Mouse (Mus musculus) hindbrain, embryonic 15.5 days (tissue): ENCODE measurements around the gene Ip6k3. TPM values are rescaled to one million over a fixed set of nuclear protein-coding genes. Genes with fewer than 3 reads are reported as not detected.

Experiments
- ATAC-seq: fragments of 200-750 bp; cut with Nextera tagmentation; 2 replicates; pipeline ENCODE4 v1.8.0; 2017; ENCODE audit warnings: low read depth, moderate number of reproducible peaks, moderate TSS enrichment; ENCODE audit not compliant: low FRiP score
- H3K27ac ChIP-seq: fragments of 300-500 bp; sonication (generic); replicated peaks from 2 replicates; pipeline ENCODE4 v1.5.1; 2015; ENCODE audit warnings: mild to moderate bottlenecking, inconsistent platforms
- H3K27me3 ChIP-seq: fragments of 300-500 bp; sonication (generic); 2 replicates; pipeline ENCODE4 v1.6.1; 2015; ENCODE audit warnings: control low read depth, inconsistent platforms
- H3K36me3 ChIP-seq: fragments of 300-500 bp; sonication (generic); 2 replicates; pipeline ENCODE4 v1.6.1; 2015; ENCODE audit warnings: control low read depth, inconsistent platforms
- H3K4me1 ChIP-seq: fragments of 300-500 bp; sonication (generic); replicated peaks from 2 replicates; pipeline ENCODE4 v1.6.1; 2015; ENCODE audit warnings: control low read depth, inconsistent platforms
- H3K4me2 ChIP-seq: fragments of 300-500 bp; sonication (generic); 2 replicates; pipeline ENCODE4 v1.6.1; 2015; ENCODE audit warnings: moderate library complexity, mild to moderate bottlenecking, inconsistent platforms
- H3K4me3 ChIP-seq: fragments of 300-500 bp; sonication (generic); 2 replicates; pipeline ENCODE4 v1.5.1; 2015; ENCODE audit warnings: mild to moderate bottlenecking, inconsistent platforms
- H3K9ac ChIP-seq: fragments of 300-500 bp; sonication (generic); 2 replicates; pipeline ENCODE4 v1.6.1; 2015; ENCODE audit warnings: inconsistent platforms
- H3K9me3 ChIP-seq: fragments of 300-500 bp; sonication (generic); 2 replicates; pipeline ENCODE4 v1.6.1; 2016; ENCODE audit warnings: control low read depth, inconsistent platforms
- WGBS: fragments of 180-500 bp; shearing (Covaris S2); methylation state at CpG from one replicate; pipeline ENCODE4 v1.1.7; 2015; 5-methylcytosine and 5-hydroxymethylcytosine counted together
- polyA plus RNA-seq: library from polyadenylated mRNA; unstranded; fragments of >200 nt; fragmentation: Nextera tagmentation; extraction: Ambion mirVana; gene quantifications from 2 replicates; pipeline ENCODE4 v1.2.1, GENCODE M21; 2015

The Ip6k3 gene
- polyA plus RNA-seq, 1 experiment from 2014 or later = 0.26 TPM

DNA sequence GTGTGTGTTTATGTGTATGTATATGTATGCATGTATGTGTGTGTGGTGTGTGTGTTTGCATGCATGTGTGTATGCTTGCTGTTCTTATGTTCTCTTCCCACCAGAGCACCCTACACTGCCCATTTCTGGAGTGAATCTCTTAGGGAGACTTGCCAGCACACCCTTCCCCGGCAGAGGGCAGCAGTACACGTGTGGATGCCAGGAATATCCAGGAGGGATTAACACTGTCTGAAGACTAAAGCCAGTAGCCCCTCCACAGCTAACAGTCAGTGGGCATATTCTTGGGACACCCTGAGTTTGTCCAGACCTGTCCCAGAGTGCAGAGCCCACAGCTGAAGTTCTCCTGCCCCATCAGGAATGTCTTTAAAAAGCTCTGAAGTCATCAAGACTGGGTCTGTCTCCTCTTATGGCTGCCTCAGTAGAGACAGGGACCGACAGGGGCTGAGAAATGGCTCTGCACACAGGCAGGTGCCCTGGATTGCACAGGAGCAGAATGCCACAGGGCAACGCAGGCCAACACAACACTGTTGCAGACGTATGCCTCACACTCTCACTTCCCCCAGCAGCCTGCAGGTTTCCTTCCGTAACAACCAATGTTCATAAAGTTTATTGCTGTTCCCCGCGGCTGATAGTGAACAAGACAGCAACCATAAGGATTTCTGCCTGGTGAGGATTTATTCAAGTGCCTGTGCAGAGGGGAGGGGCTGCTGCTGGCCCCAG lies 2.4 kb downstream of the Ip6k3 start:
- Histone ChIP-seq H3K9ac (no peak overlapping the region), H3K4me1 (peaks cover 11% of the 10 kb centered on the region), H3K36me3 (no peaks in the 10 kb centered on the region), H3K27me3 (no peaks in the 10 kb centered on the region), H3K4me2 (no peak overlapping the region), H3K4me3 (no peak overlapping the region), H3K9me3 (no peaks in the 10 kb centered on the region), H3K27ac (no peak overlapping the region)
- WGBS = 63% methylated on average over 8 of the region's 8 CpGs
- no peak for ATAC-seq

GRCm38 (mm10) chr17:27160905-27161304 lies 6.7 kb downstream of the Ip6k3 start:
- no peak for ATAC-seq
- Histone ChIP-seq H3K4me2 (no peak overlapping the region), H3K9ac (no peak overlapping the region), H3K27ac (no peak overlapping the region), H3K9me3 (no peaks in the 10 kb centered on the region), H3K4me3 (no peak overlapping the region), H3K4me1 (peaks cover 11% of the 10 kb centered on the region), H3K27me3 (no peaks in the 10 kb centered on the region), H3K36me3 (no peaks in the 10 kb centered on the region)
- WGBS = 82% methylated on average over 4 of the region's 4 CpGs

DNA sequence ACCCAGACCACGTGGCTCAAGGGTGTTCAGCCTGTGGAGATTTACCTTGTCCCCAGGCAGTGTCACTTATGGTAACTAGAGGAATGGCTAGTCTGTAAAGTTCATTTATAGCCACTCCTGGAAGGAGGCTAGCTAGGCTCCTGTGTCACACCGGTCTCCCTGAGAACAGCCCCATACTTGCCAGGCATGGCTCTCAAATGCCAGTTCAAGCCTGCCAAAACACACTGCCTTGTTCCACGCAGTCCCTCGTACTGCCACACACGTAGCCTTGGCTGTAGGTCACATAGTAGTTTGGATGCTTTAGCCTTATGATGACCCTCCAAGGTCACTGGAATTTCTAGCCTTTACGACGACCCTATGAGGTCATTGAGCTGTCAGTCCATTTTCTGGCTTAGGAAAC lies 8.4 kb downstream of the Ip6k3 start:
- H3K4me3 ChIP-seq = no peak overlapping the region
- H3K4me1 ChIP-seq = peaks cover 12% of the 10 kb centered on the region
- H3K36me3 ChIP-seq = no peaks in the 10 kb centered on the region
- no peak overlapping the region for H3K4me2 ChIP-seq
- H3K27me3 ChIP-seq = no peaks in the 10 kb centered on the region
- WGBS = 83% methylated on average over 7 of the region's 7 CpGs
- no peak for ATAC-seq
- H3K9me3 ChIP-seq = no peaks in the 10 kb centered on the region
- no peak overlapping the region for H3K27ac ChIP-seq
- H3K9ac ChIP-seq = no peak overlapping the region

GRCm38 (mm10) chr17:27158439-27158838 lies 9.2 kb downstream of the Ip6k3 start:
- Histone ChIP-seq H3K9me3 (no peaks in the 10 kb centered on the region), H3K27me3 (no peaks in the 10 kb centered on the region), H3K4me1 (peaks cover 14% of the 10 kb centered on the region), H3K27ac (no peak overlapping the region), H3K36me3 (no peaks in the 10 kb centered on the region), H3K4me2 (no peak overlapping the region), H3K4me3 (no peak overlapping the region), H3K9ac (no peak overlapping the region)
- no peak for ATAC-seq
- 85% methylated on average over 6 of the region's 6 CpGs for WGBS

GRCm38 (mm10) chr17:27155752-27156151 lies 11.8 kb downstream of the Ip6k3 start:
- no peak overlapping the region for H3K9ac ChIP-seq
- no peak overlapping the region for H3K27ac ChIP-seq
- WGBS = 73% methylated on average over 8 of the region's 8 CpGs
- H3K36me3 ChIP-seq = no peaks in the 10 kb centered on the region
- no peak overlapping the region for H3K4me3 ChIP-seq
- no peaks in the 10 kb centered on the region for H3K27me3 ChIP-seq
- no peaks in the 10 kb centered on the region for H3K9me3 ChIP-seq
- peaks cover 19% of the 10 kb centered on the region for H3K4me1 ChIP-seq
- no peak for ATAC-seq
- no peak overlapping the region for H3K4me2 ChIP-seq

DNA sequence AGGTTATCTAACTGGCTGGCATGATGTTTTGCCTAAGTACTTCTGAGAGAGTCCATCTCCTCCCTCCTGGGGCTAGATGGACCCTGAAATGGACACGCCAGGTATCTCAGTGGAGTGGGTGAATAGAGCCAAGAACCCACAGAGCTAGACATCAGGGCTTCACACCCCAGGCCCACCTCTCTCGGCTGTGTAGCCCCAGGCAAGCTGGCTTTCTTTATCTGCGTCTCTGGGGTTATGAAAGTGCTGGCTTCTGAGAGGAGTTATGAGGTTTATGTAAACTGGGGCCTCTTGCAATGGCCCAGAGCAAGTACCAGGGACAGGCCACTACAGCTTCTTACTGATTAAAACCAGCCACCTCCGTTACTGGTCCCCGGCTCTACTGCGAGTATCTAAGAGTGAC lies 12.7 kb downstream of the Ip6k3 start:
- WGBS = 84% methylated on average over 6 of the region's 6 CpGs
- Histone ChIP-seq H3K9ac (no peak overlapping the region), H3K36me3 (no peaks in the 10 kb centered on the region), H3K27ac (no peak overlapping the region), H3K4me2 (no peak overlapping the region), H3K4me3 (no peak overlapping the region), H3K27me3 (no peaks in the 10 kb centered on the region), H3K4me1 (peaks cover 28% of the 10 kb centered on the region), H3K9me3 (no peaks in the 10 kb centered on the region)
- no peak for ATAC-seq

DNA sequence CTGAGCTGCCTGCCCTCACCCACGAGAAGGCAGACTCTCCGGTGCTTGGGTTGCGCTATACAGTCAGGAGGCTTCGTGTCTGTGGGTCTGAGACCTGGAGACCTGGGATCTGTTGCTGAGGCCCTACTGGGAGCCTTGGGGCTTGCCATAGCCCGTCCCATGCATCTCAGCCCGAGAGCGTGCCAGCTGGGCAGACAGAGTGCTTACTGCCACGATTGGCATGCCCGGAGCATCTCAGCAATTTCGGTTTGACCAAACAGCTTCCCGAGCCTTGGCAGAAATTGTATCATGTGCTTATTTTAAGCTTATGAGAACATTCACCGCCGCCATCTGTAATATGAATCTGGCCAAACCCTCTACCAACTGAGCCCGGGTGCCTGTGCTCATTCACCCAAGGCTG lies 13.3 kb downstream of the Ip6k3 start:
- H3K36me3 ChIP-seq = no peaks in the 10 kb centered on the region
- no peak overlapping the region for H3K4me3 ChIP-seq
- no peaks in the 10 kb centered on the region for H3K27me3 ChIP-seq
- H3K4me2 ChIP-seq = no peak overlapping the region
- H3K27ac ChIP-seq = no peak overlapping the region; the same call in 1 of the 2 replicates
- no peaks in the 10 kb centered on the region for H3K9me3 ChIP-seq
- ATAC-seq = no peak
- 85% methylated on average over 14 of the region's 14 CpGs for WGBS
- peaks cover 30% of the 10 kb centered on the region for H3K4me1 ChIP-seq
- H3K9ac ChIP-seq = no peak overlapping the region

DNA sequence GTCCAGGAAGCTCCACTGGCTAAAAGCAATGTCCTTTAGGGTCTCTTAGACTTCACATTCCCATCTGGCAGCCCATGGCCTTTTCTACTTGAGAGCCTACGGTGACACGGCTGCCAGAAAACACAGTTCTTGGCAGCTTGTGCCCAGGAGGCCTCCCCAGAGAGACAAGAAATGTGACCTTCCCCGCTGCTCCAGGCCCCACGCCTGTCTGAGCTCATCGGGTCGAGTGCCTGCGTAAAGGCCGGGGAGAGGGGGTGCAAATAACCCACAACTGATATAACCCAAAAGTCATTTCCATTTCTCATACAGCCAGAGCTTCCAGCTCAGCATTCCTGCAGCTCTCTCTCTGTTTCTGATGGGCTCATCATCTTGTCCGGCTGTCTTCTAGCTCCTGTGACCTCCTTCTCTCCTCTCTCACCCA lies 13.8 kb downstream of the Ip6k3 start:
- 57% methylated on average over 9 of the region's 9 CpGs for WGBS
- Histone ChIP-seq H3K4me1 (peaks cover 35% of the 10 kb centered on the region), H3K36me3 (no peaks in the 10 kb centered on the region), H3K27me3 (no peaks in the 10 kb centered on the region), H3K9ac (no peak overlapping the region), H3K27ac (no peak overlapping the region; the same call in 1 of the 2 replicates), H3K9me3 (no peaks in the 10 kb centered on the region), H3K4me3 (no peak overlapping the region), H3K4me2 (no peak overlapping the region)
- ATAC-seq = no peak

DNA sequence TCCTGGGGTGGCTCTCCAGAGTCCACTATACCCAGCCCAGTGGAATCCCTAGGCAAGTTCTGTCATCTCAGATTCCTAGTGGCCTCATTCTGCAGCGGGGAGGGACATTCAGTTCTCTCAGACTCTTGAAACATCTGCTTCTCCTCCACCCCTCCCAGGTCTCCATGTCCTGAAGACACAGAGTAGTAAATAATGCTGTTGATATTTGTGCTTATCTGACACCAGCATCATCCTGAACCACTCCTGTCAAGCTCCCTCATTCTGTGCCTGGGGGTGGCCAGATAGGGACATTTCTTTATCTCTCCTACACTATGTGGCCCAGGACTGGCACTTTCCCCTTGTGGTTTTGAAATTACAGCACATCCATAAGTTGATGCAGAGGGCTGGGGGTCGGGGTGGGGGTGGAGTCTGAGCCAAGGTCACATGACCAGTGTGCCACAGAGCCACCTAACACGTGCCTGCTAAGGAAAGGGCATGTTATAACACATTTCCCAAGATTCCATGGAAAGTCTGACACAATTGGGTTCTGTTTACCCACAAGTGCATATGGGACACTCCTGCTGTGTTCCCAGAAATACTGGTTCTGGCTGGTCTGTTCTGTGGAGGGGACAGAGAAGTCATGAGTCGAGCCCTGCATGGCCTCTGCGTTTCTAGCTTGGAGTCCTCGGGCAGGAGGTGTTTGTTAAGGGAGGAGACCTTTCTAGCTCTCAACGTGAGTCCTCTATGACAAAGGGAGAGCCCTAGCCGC lies 14.4 kb downstream of the Ip6k3 start:
- H3K27me3 ChIP-seq = no peaks in the 10 kb centered on the region
- H3K36me3 ChIP-seq = no peaks in the 10 kb centered on the region
- ATAC-seq = no peak
- no peak overlapping the region for H3K27ac ChIP-seq
- no peak overlapping the region for H3K9ac ChIP-seq
- peaks cover 41% of the 10 kb centered on the region for H3K4me1 ChIP-seq
- no peaks in the 10 kb centered on the region for H3K9me3 ChIP-seq
- WGBS = 58% methylated on average over 8 of the region's 8 CpGs
- H3K4me2 ChIP-seq = no peak overlapping the region
- no peak overlapping the region for H3K4me3 ChIP-seq

DNA sequence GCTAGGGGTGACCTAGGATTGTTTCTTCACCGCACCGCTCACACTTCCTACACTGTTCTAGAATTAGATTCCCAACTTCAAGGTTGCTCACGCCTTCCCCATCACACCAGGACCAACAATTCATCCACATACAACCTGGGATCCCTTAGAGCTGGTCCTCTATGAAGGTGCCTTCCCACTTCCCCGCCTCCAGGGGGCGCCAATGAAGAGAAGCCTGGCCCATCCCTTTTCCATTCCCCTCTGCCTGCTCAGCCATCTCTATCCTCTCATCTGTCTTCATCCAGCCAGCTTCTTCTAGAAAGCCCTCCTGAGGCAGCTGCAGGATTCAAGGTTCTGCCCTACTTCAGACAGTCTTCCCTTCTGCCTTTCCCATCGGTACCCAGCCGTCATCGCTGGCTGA lies 16.2 kb downstream of the Ip6k3 start:
- no peak overlapping the region for H3K9ac ChIP-seq
- H3K4me3 ChIP-seq = no peak overlapping the region
- no peaks in the 10 kb centered on the region for H3K27me3 ChIP-seq
- no peaks in the 10 kb centered on the region for H3K36me3 ChIP-seq
- no peak for ATAC-seq
- peaks cover 47% of the 10 kb centered on the region for H3K4me1 ChIP-seq
- no peak overlapping the region for H3K27ac ChIP-seq
- no peak overlapping the region for H3K4me2 ChIP-seq
- H3K9me3 ChIP-seq = no peaks in the 10 kb centered on the region
- 75% methylated on average over 8 of the region's 8 CpGs for WGBS

DNA sequence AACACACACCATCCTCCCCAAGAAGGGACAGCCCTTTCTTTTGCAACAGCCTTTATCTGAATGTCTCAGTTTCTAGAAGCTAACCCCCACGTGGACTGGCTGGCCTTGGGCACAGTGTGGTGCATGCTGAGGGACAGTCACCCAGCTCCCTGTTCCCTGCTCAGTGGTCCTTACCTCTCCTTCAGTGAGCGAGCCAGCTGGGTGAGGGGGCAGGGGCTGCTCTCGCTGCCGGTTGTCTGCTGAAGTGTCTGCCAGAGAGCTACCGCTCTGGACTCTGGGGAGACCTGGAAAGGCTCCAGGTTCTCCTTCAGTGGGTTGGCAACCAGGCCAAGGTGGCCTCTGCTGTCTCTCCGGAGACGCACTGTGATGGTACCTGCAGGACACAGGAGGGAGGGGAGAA lies 16.7 kb downstream of the Ip6k3 start:
- no peak overlapping the region for H3K4me3 ChIP-seq
- no peaks in the 10 kb centered on the region for H3K36me3 ChIP-seq
- H3K9me3 ChIP-seq = no peaks in the 10 kb centered on the region
- H3K27me3 ChIP-seq = no peaks in the 10 kb centered on the region
- ATAC-seq = no peak
- no peak overlapping the region for H3K9ac ChIP-seq
- H3K27ac ChIP-seq = peak overlapping the region; percentile 22; the same call in 1 of the 2 replicates
- 53% methylated on average over 7 of the region's 7 CpGs for WGBS
- peaks cover 53% of the 10 kb centered on the region for H3K4me1 ChIP-seq
- H3K4me2 ChIP-seq = no peak overlapping the region

- Histone ChIP-seq H3K36me3 (no peaks in the 10 kb centered on the region), H3K27ac (0 out of 2 replicates have a peak overlapping the region, but pooled peaks have one; percentile 10), H3K4me1 (peaks cover 52% of the 10 kb centered on the region), H3K4me3 (no peak overlapping the region), H3K4me2 (no peak overlapping the region), H3K9ac (no peak overlapping the region), H3K27me3 (no peaks in the 10 kb centered on the region), H3K9me3 (no peaks in the 10 kb centered on the region)
- ATAC-seq = no peak
- WGBS = 16% methylated on average over 8 of the region's 8 CpGs
These were observed 21.2 kb downstream of the Ip6k3 start for GRCm38 (mm10) chr17:27146323-27146923.
